Mouse (Mus musculus) lung, postnatal 0 days (tissue): ENCODE measurements around the gene Dnah5.

Experiments
- CTCF ChIP-seq: IDR thresholded peaks from 2 replicates; pipeline ENCODE4 v1.5.1; 2016; ENCODE audit warnings: antibody characterized with exemption, mild to moderate bottlenecking
- EP300 ChIP-seq: IDR thresholded peaks from 2 replicates; pipeline ENCODE4 v1.6.1; 2016; ENCODE audit warnings: antibody characterized with exemption, mild to moderate bottlenecking, control low read depth

- no peak for TF ChIP-seq CTCF
- TF ChIP-seq EP300 = no peak
Observed at GRCm38 (mm10) chr15:28165234-28165633, 38.3 kb upstream of the Dnah5 start.
